Mouse (Mus musculus): ENCODE results near the gene Olfr893.

DNA sequence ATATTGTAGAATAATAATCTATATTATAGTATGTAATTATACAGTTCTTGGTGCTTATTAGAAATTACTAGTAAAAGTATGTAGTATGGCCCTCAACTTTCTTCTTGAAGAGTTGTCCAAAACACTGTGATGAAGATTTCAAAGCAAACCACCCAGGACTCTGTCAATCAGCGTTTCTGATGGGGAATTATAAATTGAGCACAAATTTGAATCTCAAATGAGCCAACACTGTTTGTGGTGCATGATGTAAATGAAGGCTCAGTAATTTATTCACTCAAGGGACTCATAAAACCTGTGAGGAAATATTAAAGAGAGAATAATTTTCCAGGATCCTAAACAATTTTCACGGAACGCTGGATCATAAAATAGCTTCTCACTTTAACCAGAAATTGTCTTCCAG lies at the start of gene Olfr893:
- TF ChIP-seq POLR2A (IDR thresholded peaks at IDR 0.05; ENCODE audit: control insufficient read depth, extremely low read depth, insufficient read depth, low read length, poor library complexity) (no peak), CTCF (IDR thresholded peaks at IDR 0.05; ENCODE audit: borderline replicate concordance, control insufficient read depth, extremely low read depth, insufficient read depth, low read length, poor library complexity) (no peak)

Data from thymus, adult 2 months (tissue).